Mouse (Mus musculus) layer of hippocampus, adult 18-20 months (tissue): ENCODE data around the gene Gpr137c. TPM values are rescaled to one million over a fixed set of nuclear protein-coding genes. Genes with fewer than 3 reads are reported as not detected.

ENCODE experiments used
- DNase-seq, 2 experiments: peaks; one replicate each; pipeline ENCODE4 v3.0.0; 2022; ENCODE audit warnings: low spot score in 2 of 2
- long read RNA-seq: library from polyadenylated mRNA; stranded (forward); transcript quantifications from one replicate; pipeline ENCODE4 v2.0.0, GENCODE M21; 2021
- total RNA-seq, 2 experiments: library from RNA; stranded (reverse); gene quantifications; 2 replicates each; pipeline ENCODE4 v1.2.3; 2021

Gene Gpr137c
- total RNA-seq, result 10 to 100 TPM; 20.9 to 21.3 TPM
- long read RNA-seq, full-length matches to known transcripts, result 7 of 8 reads
- long read RNA-seq, partial matches to known transcripts, result 1 of 8 reads
- long read RNA-seq, other reads (novel, unspliced or antisense), result 0 of 8 reads

GRCm38 (mm10) chr14:45219281-45220089 is at the start of gene Gpr137c:
TSS of gene Gpr137c (plus strand) at chr14:45219717.
- peak; percentile 99 for DNase-seq

GRCm38 (mm10) chr14:45172260-45172659 is 47.3 kb upstream of the Gpr137c start:
- no peak for DNase-seq

GRCm38 (mm10) chr14:45175012-45175740 is 44.3 kb upstream of the Gpr137c start:
- DNase-seq, result no peak

- no peak for DNase-seq
These were observed 40.3 kb upstream of the Gpr137c start for GRCm38 (mm10) chr14:45179186-45179585.

- DNase-seq, result no peak
These were observed 39.9 kb upstream of the Gpr137c start for GRCm38 (mm10) chr14:45179606-45180005.

- no peak for DNase-seq
These were observed 37.9 kb upstream of the Gpr137c start for GRCm38 (mm10) chr14:45181611-45182010.

GRCm38 (mm10) chr14:45190999-45191398 is 28.5 kb upstream of the Gpr137c start:
- peak in 1 of 2 experiments; percentile 19 for DNase-seq

GRCm38 (mm10) chr14:45200607-45201006 is 18.9 kb upstream of the Gpr137c start:
- no peak for DNase-seq

- no peak for DNase-seq
These were observed 8.8 kb upstream of the Gpr137c start for GRCm38 (mm10) chr14:45210683-45211082.

- no peak for DNase-seq
These were observed 8.1 kb upstream of the Gpr137c start for GRCm38 (mm10) chr14:45211431-45211830.

GRCm38 (mm10) chr14:45216711-45217340 is 2.7 kb upstream of the Gpr137c start:
- no peak for DNase-seq

GRCm38 (mm10) chr14:45217693-45218092 is 1.8 kb upstream of the Gpr137c start:
- no peak for DNase-seq

- peak; percentile 70 to 88 for DNase-seq
These were observed 806 bp downstream of the Gpr137c start, which contains the start of gene Txndc16 for GRCm38 (mm10) chr14:45220090-45220956. TSS of gene Txndc16 (minus strand) at chr14:45220328.

- DNase-seq, result no peak
These were observed 1.6 kb downstream of the Gpr137c start for GRCm38 (mm10) chr14:45220957-45221630.

- no peak for DNase-seq
These were observed 19.5 kb downstream of the Gpr137c start for GRCm38 (mm10) chr14:45239042-45239441.

- no peak for DNase-seq
These were observed 22.1 kb downstream of the Gpr137c start for GRCm38 (mm10) chr14:45241613-45242012.

- no peak for DNase-seq
These were observed 32.1 kb downstream of the Gpr137c start for GRCm38 (mm10) chr14:45251548-45252076.

- no peak for DNase-seq
These were observed 44.5 kb downstream of the Gpr137c start for GRCm38 (mm10) chr14:45263831-45264592.

GRCm38 (mm10) chr14:45275816-45276215 is 56.3 kb downstream of the Gpr137c start:
- DNase-seq, result no peak
